Mouse (Mus musculus) thymus, postnatal 10 days (tissue): ENCODE measurements around the gene Tm7sf3.
"Not testable (repeated sequence)": the region's sequence is repeated elsewhere in the genome, so short reads cannot be mapped to it uniquely, and the experiment has no call there.

Experiments used
- DNase-seq, 2 experiments: peaks; one replicate each; pipeline ENCODE4 v3.0.0; 2021; ENCODE audit warnings: low spot score in 2 of 2

Gene Tm7sf3

DNA sequence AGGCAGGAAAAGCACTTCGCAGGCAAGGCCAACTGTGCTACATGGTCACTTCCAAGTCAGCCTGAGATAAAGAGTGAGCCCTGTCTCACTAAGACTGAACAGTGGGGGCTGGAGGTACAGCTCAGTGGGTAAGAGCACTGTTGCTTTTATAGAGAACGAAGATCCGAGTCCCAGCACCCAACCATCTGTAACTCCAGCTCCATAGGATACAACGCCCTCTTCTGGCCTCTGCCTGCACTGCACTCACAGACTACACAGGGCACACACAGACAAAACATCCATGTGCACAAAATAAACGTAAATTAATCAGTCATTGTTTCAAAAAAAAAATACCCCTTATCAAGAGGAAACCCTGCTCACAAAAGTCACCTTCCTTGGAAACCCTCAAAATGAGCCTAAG, 28.7 kb downstream of the Tm7sf3 start:
- DNase-seq = no peak

DNA sequence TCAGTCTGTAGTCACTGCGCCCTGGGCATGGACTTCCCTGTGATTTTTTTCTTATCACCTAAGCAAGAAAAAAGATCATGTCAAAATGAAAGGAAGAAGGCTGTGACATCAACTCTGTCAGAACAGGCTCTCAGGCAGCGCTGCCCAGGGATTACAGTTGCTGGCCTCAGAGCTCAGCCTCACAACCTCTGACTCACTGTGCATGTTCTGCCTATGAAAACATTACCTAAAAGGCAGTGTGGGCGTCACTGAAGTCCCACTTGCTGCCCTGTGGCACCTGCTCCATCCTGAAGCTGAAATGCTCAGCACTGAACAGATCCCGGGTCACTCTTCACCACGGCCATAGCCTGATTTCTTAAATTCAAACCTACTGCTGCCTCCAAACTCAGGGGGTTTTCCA, 29.9 kb downstream of the Tm7sf3 start:
- no peak for DNase-seq

DNA sequence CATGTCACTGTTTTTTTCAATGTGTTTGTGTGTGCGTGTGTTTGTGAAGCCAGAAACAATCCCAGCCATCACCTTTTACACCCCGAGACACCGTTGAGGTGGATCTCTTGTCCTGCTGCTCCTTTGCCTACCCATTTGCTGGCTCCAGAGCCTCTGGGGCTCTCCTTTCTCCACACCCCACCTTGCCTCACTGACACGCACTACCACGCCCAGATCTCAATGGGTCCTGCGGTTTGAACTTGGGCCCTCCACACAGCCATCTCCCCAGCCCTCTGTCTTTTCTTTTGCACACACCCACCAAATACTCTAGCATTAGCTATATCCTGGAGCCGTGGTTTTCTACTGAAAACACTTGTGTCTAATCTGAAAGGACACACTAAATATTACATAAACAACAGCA, 30.7 kb downstream of the Tm7sf3 start:
- DNase-seq = no peak

DNA sequence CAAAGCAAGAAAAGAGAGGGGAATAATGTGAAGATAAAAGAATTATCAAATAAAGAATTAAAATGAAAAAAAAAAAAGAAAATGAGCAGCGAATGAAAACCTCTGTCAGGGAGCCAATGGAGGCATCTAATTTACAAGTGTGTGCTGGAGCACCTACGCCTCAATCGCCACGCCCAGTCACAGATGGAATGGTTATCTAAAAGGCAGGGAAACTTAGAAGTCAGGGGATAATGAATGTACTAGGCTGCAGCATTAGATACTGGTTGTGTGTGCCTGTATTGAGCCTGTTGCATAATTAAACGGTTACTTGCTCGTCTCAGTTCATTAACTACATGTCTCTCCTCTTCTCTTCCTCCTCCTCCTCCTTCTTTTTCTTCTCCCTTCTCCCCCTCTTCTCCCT, 31.2 kb downstream of the Tm7sf3 start:
- DNase-seq = no peak

- no peak for DNase-seq
Observed at GRCm38 (mm10) chr6:146603651-146604050, 39.0 kb downstream of the Tm7sf3 start.

DNA sequence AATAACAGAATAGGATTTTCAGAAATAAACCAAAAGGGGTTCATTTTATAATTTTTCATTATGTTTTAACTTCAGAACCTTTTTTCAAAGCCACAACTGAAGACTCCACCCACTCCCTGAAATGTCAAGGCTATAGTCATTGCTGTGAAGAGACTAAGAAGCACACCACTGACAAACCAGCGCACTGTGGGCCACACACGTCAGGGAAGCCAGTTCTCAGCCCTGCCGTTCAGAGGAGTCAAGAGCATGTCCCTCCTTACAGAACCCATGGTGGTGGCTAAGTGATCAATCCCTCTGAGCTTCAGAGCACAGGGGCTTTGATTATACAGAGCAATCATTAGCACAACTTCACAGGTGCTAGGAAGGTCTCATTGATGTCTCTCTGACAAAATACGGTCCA, 40.0 kb downstream of the Tm7sf3 start:
- DNase-seq = no peak

DNA sequence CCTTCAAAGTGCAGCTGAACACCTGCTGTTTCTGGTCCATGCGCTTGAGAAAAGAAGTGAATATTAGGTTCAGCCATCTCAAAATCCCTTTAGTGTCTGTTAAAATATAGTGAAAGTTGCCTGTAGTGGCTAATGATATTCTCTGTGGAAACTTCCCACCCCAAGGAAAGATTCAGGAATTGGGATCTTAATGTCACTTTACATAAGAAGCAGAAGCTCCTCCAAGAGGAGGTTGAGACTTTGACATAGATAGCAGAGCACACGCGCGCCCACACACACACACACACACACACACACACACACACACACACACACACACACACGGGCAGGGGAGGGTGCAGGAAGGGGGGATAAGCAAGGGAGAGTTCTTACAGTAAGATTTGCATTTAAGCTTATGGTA, 57.5 kb downstream of the Tm7sf3 start:
- DNase-seq = no peak

GRCm38 (mm10) chr6:146583366-146584046, 59.1 kb downstream of the Tm7sf3 start:
- no peak for DNase-seq

GRCm38 (mm10) chr6:146580381-146580926, 62.2 kb downstream of the Tm7sf3 start:
- DNase-seq = no peak

GRCm38 (mm10) chr6:146578586-146578985, 64.0 kb downstream of the Tm7sf3 start:
- DNase-seq = peak; percentile 22 to 32

GRCm38 (mm10) chr6:146578111-146578531, 64.5 kb downstream of the Tm7sf3 start:
- DNase-seq = peak; percentile 60 to 70

GRCm38 (mm10) chr6:146577310-146578109, 65.1 kb downstream of the Tm7sf3 start, which contains the start of gene Ints13:
TSS of gene Ints13 (minus strand) at chr6:146577835.
- DNase-seq = peak; percentile 97

- DNase-seq = no peak
Observed at GRCm38 (mm10) chr6:146576903-146577302, 65.7 kb downstream of the Tm7sf3 start, which contains the start of gene Fgfr1op2. TSS of gene Fgfr1op2 (plus strand) at chr6:146577203.

GRCm38 (mm10) chr6:146572073-146572472, 70.6 kb downstream of the Tm7sf3 start:
- DNase-seq = no peak

- not testable (repeated sequence) for DNase-seq
Observed at GRCm38 (mm10) chr6:146562461-146562860, 80.2 kb downstream of the Tm7sf3 start.
